Mouse (Mus musculus) ES-E14 (cell line): Measurements from ENCODE around the gene Cbx4.

ENCODE experiments used
- CHD2 ChIP-seq: IDR thresholded peaks from 2 replicates; pipeline ENCODE4 v1.6.1; 2014; ENCODE audit warnings: mild to moderate bottlenecking, low read depth, low read length, inconsistent platforms
- HCFC1 ChIP-seq: IDR thresholded peaks from 2 replicates; pipeline ENCODE4 v1.6.1; 2012; ENCODE audit warnings: low read length, inconsistent platforms, borderline replicate concordance; ENCODE audit not compliant: insufficient read depth
- MAFK ChIP-seq: IDR thresholded peaks from 2 replicates; pipeline ENCODE4 v1.6.1; 2014; ENCODE audit warnings: mild to moderate bottlenecking, low read depth, low read length, inconsistent platforms; ENCODE audit not compliant: insufficient read depth
- ZNF384 ChIP-seq: IDR thresholded peaks from 2 replicates; pipeline ENCODE4 v1.6.1; 2012; ENCODE audit warnings: low read depth, low read length, inconsistent platforms

- no peak for TF ChIP-seq CHD2
- no peak for TF ChIP-seq ZNF384
- TF ChIP-seq HCFC1: no peak
- TF ChIP-seq MAFK: no peak
Observed at GRCm38 (mm10) chr11:119057291-119057690, 28.7 kb downstream of the Cbx4 start.
